Mouse (Mus musculus) small intestine, adult 2 months (tissue): ENCODE results near the gene Kcnk3. TPM values are rescaled to one million over a fixed set of nuclear protein-coding genes. Genes with fewer than 3 reads are reported as not detected.
A peak's percentile ranks its signal among the peaks of the same experiment; 100 is the strongest.

Source experiments
- H3K27ac ChIP-seq: fragments of 200-500 bp; 2 replicates; pipeline ENCODE4 v1.5.1; 2012; ENCODE audit warnings: low read depth, low read length, control low read depth, inconsistent platforms; ENCODE audit not compliant: insufficient read depth
- H3K27me3 ChIP-seq: fragments of 200-500 bp; 2 replicates; pipeline ENCODE4 v1.6.1; 2012; ENCODE audit warnings: mild to moderate bottlenecking, moderate library complexity, low read length, inconsistent platforms; ENCODE audit not compliant: control insufficient read depth, insufficient read depth
- H3K36me3 ChIP-seq: fragments of 200-500 bp; 2 replicates; pipeline ENCODE4 v1.6.1; 2012; ENCODE audit warnings: mild to moderate bottlenecking, low read length, control low read depth, inconsistent platforms; ENCODE audit not compliant: control insufficient read depth, insufficient read depth
- H3K4me1 ChIP-seq: fragments of 200-500 bp; 2 replicates; pipeline ENCODE4 v1.6.1; 2012; ENCODE audit warnings: low read length, inconsistent platforms, mixed read lengths; ENCODE audit not compliant: control insufficient read depth, insufficient read depth, insufficient read length
- H3K4me3 ChIP-seq: fragments of 200-500 bp; 2 replicates; pipeline ENCODE4 v1.5.1; 2012; ENCODE audit warnings: low read depth, mild to moderate bottlenecking, control low read depth, inconsistent platforms, low read length, moderate library complexity
- CTCF ChIP-seq: fragments of 200-500 bp; IDR thresholded peaks from 2 replicates; pipeline ENCODE4 v1.5.1; 2012; ENCODE audit warnings: low read depth, mild to moderate bottlenecking, control low read depth, inconsistent platforms, low read length, moderate library complexity, mixed read lengths; ENCODE audit not compliant: insufficient replicate concordance, insufficient read length; ENCODE audit errors: extremely low read depth
- POLR2A ChIP-seq: fragments of 200-500 bp; IDR thresholded peaks from 2 replicates; pipeline ENCODE4 v1.6.1; 2012; ENCODE audit warnings: low read depth, mild to moderate bottlenecking, control low read depth, inconsistent platforms, low read length, moderate library complexity
- WGBS: fragments of 180-500 bp; shearing (Covaris S2); methylation state at CpG from one replicate; pipeline ENCODE4 v1.1.7; 2018; 5-methylcytosine and 5-hydroxymethylcytosine counted together
- polyA plus RNA-seq: library from polyadenylated mRNA; depleted of rRNA; stranded (reverse); fragments of >200 nt; gene quantifications from 2 replicates; pipeline ENCODE4 v1.2.3, GENCODE M21; 2012; rRNA removed

Gene Kcnk3
- polyA plus RNA-seq = 13.1 and 15.9 TPM in 2 replicates

GRCm38 (mm10) chr5:30587681-30588300 lies at the start of gene Kcnk3:
Kcnk3 (plus strand) TSS chr5:30588170.
- TF ChIP-seq CTCF (no peak), POLR2A (no peak)
- WGBS = 7% methylated on average over 29 of the region's 54 CpGs
- Histone ChIP-seq H3K4me3 (peak within 1 kb of the TSS; percentile 58), H3K27me3 (peaks cover 13% of the 10 kb centered on the region), H3K36me3 (no peaks in the 10 kb centered on the region), H3K4me1 (peaks cover 5% of the 10 kb centered on the region), H3K27ac (no peak within 1 kb of the TSS)

- no peaks in the 10 kb centered on the region for H3K27me3 ChIP-seq
- H3K36me3 ChIP-seq = no peaks in the 10 kb centered on the region
- H3K4me1 ChIP-seq = no peaks in the 10 kb centered on the region
- no peak within 1 kb of the TSS for H3K27ac ChIP-seq
- TF ChIP-seq POLR2A = no peak
- no peak for TF ChIP-seq CTCF
- WGBS = 24% methylated on average over 2 of the region's 2 CpGs
- H3K4me3 ChIP-seq = no peak within 1 kb of the TSS
Measured at GRCm38 (mm10) chr5:30545698-30546097, 42.3 kb upstream of the Kcnk3 start, which contains the start of gene Cib4. Cib4 (minus strand) TSS chr5:30545836.

- Histone ChIP-seq H3K27ac (no peak overlapping the region), H3K4me1 (no peaks in the 10 kb centered on the region), H3K36me3 (no peaks in the 10 kb centered on the region), H3K4me3 (no peak overlapping the region), H3K27me3 (no peaks in the 10 kb centered on the region)
- WGBS = 70% methylated on average over 2 of the region's 2 CpGs
- no peak for TF ChIP-seq CTCF
- TF ChIP-seq POLR2A = no peak
Measured at GRCm38 (mm10) chr5:30548681-30549080, 39.3 kb upstream of the Kcnk3 start.

- no peaks in the 10 kb centered on the region for H3K27me3 ChIP-seq
- TF ChIP-seq POLR2A (no peak), CTCF (no peak)
- WGBS = 62% methylated on average over 9 of the region's 9 CpGs
- H3K4me3 ChIP-seq = no peak overlapping the region
- no peaks in the 10 kb centered on the region for H3K4me1 ChIP-seq
- no peak overlapping the region for H3K27ac ChIP-seq
- no peaks in the 10 kb centered on the region for H3K36me3 ChIP-seq
Measured at GRCm38 (mm10) chr5:30550334-30551021, 37.5 kb upstream of the Kcnk3 start.

- 82% methylated on average over 8 of the region's 8 CpGs for WGBS
- H3K27me3 ChIP-seq = no peaks in the 10 kb centered on the region
Measured at GRCm38 (mm10) chr5:30551022-30551638, 36.8 kb upstream of the Kcnk3 start.

GRCm38 (mm10) chr5:30552006-30552405 lies 36.0 kb upstream of the Kcnk3 start:
- no peaks in the 10 kb centered on the region for H3K27me3 ChIP-seq
- H3K4me1 ChIP-seq = no peaks in the 10 kb centered on the region
- no peak for TF ChIP-seq CTCF
- no peaks in the 10 kb centered on the region for H3K36me3 ChIP-seq
- H3K4me3 ChIP-seq = no peak overlapping the region
- 81% methylated on average over 6 of the region's 6 CpGs for WGBS
- no peak overlapping the region for H3K27ac ChIP-seq

More at GRCm38 (mm10) chr5:30551022-30551638, 36.8 kb upstream of the Kcnk3 start:
- TF ChIP-seq POLR2A (no peak), CTCF (no peak)
- Histone ChIP-seq H3K4me3 (no peak overlapping the region), H3K4me1 (no peaks in the 10 kb centered on the region), H3K27ac (no peak overlapping the region), H3K36me3 (no peaks in the 10 kb centered on the region)

GRCm38 (mm10) chr5:30553936-30554335 lies 34.0 kb upstream of the Kcnk3 start:
- WGBS = 88% methylated on average over 13 of the region's 13 CpGs
- no peak overlapping the region for H3K27ac ChIP-seq
- TF ChIP-seq POLR2A (no peak), CTCF (no peak)
- H3K4me3 ChIP-seq = no peak overlapping the region
- no peaks in the 10 kb centered on the region for H3K4me1 ChIP-seq
- no peaks in the 10 kb centered on the region for H3K36me3 ChIP-seq
- no peaks in the 10 kb centered on the region for H3K27me3 ChIP-seq
